Mouse (Mus musculus) neural tube, embryonic 15.5 days (tissue): ENCODE results near the gene Samd13. TPM values are rescaled to one million over a fixed set of nuclear protein-coding genes. Genes with fewer than 3 reads are reported as not detected.

Experiments
- polyA plus RNA-seq: library from polyadenylated mRNA; unstranded; fragments of >200 nt; fragmentation: Nextera tagmentation; extraction: Ambion mirVana; gene quantifications from 2 replicates; pipeline ENCODE4 v1.2.1, GENCODE M21; 2015

Gene Samd13
- polyA plus RNA-seq, 1 experiment from 2014 or later = 0.46 TPM

Other genes starting within 250 kb of the Samd13 start
- 5.3 and 5.7 TPM in 2 replicates for gene Ctbs, start 235.8 kb downstream of the Samd13 start, polyA plus RNA-seq
- 4.3 and 5.6 TPM in 2 replicates for gene Spata1, start 185.8 kb downstream of the Samd13 start, polyA plus RNA-seq
- gene Gng5, start 185.8 kb downstream of the Samd13 start, polyA plus RNA-seq = 363 and 428 TPM in 2 replicates
- gene Rpf1, start 164.2 kb downstream of the Samd13 start, polyA plus RNA-seq = 35.2 and 40.6 TPM in 2 replicates
- gene Uox, start 115.2 kb downstream of the Samd13 start, polyA plus RNA-seq = 0.15 TPM in 1 of 2 replicates, not detected in the other
- gene Dnase2b, start 70.0 kb downstream of the Samd13 start, polyA plus RNA-seq = not detected in 2 replicates
- not detected in 2 replicates for gene 4930503B20Rik, start 34.3 kb downstream of the Samd13 start, polyA plus RNA-seq
- gene Prkacb, start 127.4 kb upstream of the Samd13 start, polyA plus RNA-seq = 169 and 193 TPM in 2 replicates
- gene Ttll7, start 166.8 kb upstream of the Samd13 start, polyA plus RNA-seq = 8.9 and 11.4 TPM in 2 replicates